Mouse (Mus musculus) ES-E14 (cell line): ENCODE measurements around the gene Tmem237. TPM values are rescaled to one million over a fixed set of nuclear protein-coding genes. Genes with fewer than 3 reads are reported as not detected.

Source experiments
- DNase-seq: peaks from one replicate; pipeline ENCODE4 v3.0.0-alpha.2; 2013; ENCODE audit warnings: low read depth, low spot score
- H3K27ac ChIP-seq: 2 replicates; pipeline ENCODE4 v1.5.1; 2012; ENCODE audit warnings: low read depth, mild to moderate bottlenecking, low read length, moderate library complexity, mixed read lengths; ENCODE audit not compliant: poor library complexity, insufficient read depth, severe bottlenecking
- H3K36me3 ChIP-seq: 2 replicates; pipeline ENCODE4 v1.6.1; 2012; ENCODE audit warnings: mild to moderate bottlenecking, low read length, moderate library complexity, mixed read lengths; ENCODE audit not compliant: control insufficient read depth, poor library complexity, insufficient read depth, severe bottlenecking
- H3K4me1 ChIP-seq, 2 experiments: fragments of 150-350 bp in 1 of 2; sonication (generic) in 1 of 2; 2 replicates each; pipeline ENCODE4 v1.6.1; 2012; ENCODE audit warnings: low read length in 2 of 2, mild to moderate bottlenecking in 1 of 2, mixed read lengths in 1 of 2; ENCODE audit not compliant: control insufficient read depth in 2 of 2, insufficient read depth in 2 of 2, poor library complexity in 1 of 2
- H3K4me3 ChIP-seq, 2 experiments: fragments of 150-350 bp in 1 of 2; sonication (generic) in 1 of 2; 2 replicates each; pipeline ENCODE4 v1.5.1; 2012; ENCODE audit warnings: low read length in 2 of 2, low read depth in 1 of 2, mild to moderate bottlenecking in 1 of 2, mixed read lengths in 1 of 2; ENCODE audit not compliant: insufficient read depth in 1 of 2, poor library complexity in 1 of 2, severe bottlenecking in 1 of 2
- H3K9ac ChIP-seq: 2 replicates; pipeline ENCODE4 v1.6.1; 2012; ENCODE audit warnings: low read depth, mild to moderate bottlenecking, low read length, mixed read lengths; ENCODE audit not compliant: poor library complexity, insufficient read depth, severe bottlenecking
- H3K9me3 ChIP-seq: fragments of 150-350 bp; sonication (generic); 2 replicates; pipeline ENCODE4 v1.6.1; 2012; ENCODE audit warnings: low read depth, mild to moderate bottlenecking, low read length; ENCODE audit not compliant: control insufficient read depth, insufficient read depth
- CHD2 ChIP-seq: IDR thresholded peaks from 2 replicates; pipeline ENCODE4 v1.6.1; 2014; ENCODE audit warnings: mild to moderate bottlenecking, low read depth, low read length, inconsistent platforms
- HCFC1 ChIP-seq: IDR thresholded peaks from 2 replicates; pipeline ENCODE4 v1.6.1; 2012; ENCODE audit warnings: low read length, inconsistent platforms, borderline replicate concordance; ENCODE audit not compliant: insufficient read depth
- MAFK ChIP-seq: IDR thresholded peaks from 2 replicates; pipeline ENCODE4 v1.6.1; 2014; ENCODE audit warnings: mild to moderate bottlenecking, low read depth, low read length, inconsistent platforms; ENCODE audit not compliant: insufficient read depth
- ZC3H11A ChIP-seq: IDR thresholded peaks from 2 replicates; pipeline ENCODE4 v1.6.1; 2012; ENCODE audit warnings: low read depth, mild to moderate bottlenecking, inconsistent platforms, low read length, borderline replicate concordance
- ZNF384 ChIP-seq: IDR thresholded peaks from 2 replicates; pipeline ENCODE4 v1.6.1; 2012; ENCODE audit warnings: low read depth, low read length, inconsistent platforms
- in situ Hi-C, 2 experiments: fragments of 600-800 bp; cut with MboI; formaldehyde crosslinking; loops; one replicate each; pipeline ENCODE4 v1.15.1; 2025; ENCODE audit warnings: low sequenced_read_pairs in 2 of 2, inconsistent platforms in 1 of 2; ENCODE audit not compliant: unreplicated experiment in 2 of 2
- total RNA-seq: library from RNA; depleted of rRNA; stranded (reverse); fragments of 300-350 nt; gene quantifications from 2 replicates; pipeline ENCODE4 v1.2.3, GENCODE M21; 2012

The Tmem237 gene
- total RNA-seq, 1 experiment = 23.4 TPM

GRCm38 (mm10) chr1:59152346-59152745 is 32.1 kb upstream of the Tmem237 start:
- no peaks in the 10 kb centered on the region for H3K36me3 ChIP-seq
- in situ Hi-C loops = no loop called here

GRCm38 (mm10) chr1:59150542-59150941 is 30.3 kb upstream of the Tmem237 start:
- Histone ChIP-seq H3K36me3 (no peaks in the 10 kb centered on the region), H3K9me3 (no peaks in the 10 kb centered on the region; the same call in 1 of the 2 replicates), H3K9ac (no peak overlapping the region), H3K4me3 (no peak overlapping the region), H3K27ac (no peak overlapping the region), H3K4me1 (no peaks in the 10 kb centered on the region)
- no peak for TF ChIP-seq HCFC1
- no peak for TF ChIP-seq ZC3H11A
- TF ChIP-seq CHD2 = no peak
- no peak for TF ChIP-seq ZNF384
- TF ChIP-seq MAFK = no peak
- in situ Hi-C loops = no loop called here
- DNase-seq = no peak

More at GRCm38 (mm10) chr1:59152346-59152745, 32.1 kb upstream of the Tmem237 start:
- Histone ChIP-seq H3K27ac (no peak overlapping the region), H3K9me3 (no peaks in the 10 kb centered on the region; the same call in 1 of the 2 replicates), H3K4me1 (no peaks in the 10 kb centered on the region), H3K4me3 (no peak overlapping the region), H3K9ac (no peak overlapping the region)
- no peak for DNase-seq
- TF ChIP-seq CHD2 (no peak), ZNF384 (no peak), ZC3H11A (no peak)

GRCm38 (mm10) chr1:59144543-59144942 is 24.3 kb upstream of the Tmem237 start:
- H3K27ac ChIP-seq = no peak overlapping the region
- TF ChIP-seq MAFK (no peak), HCFC1 (no peak), ZNF384 (no peak), CHD2 (no peak), ZC3H11A (no peak)
- no peak overlapping the region for H3K9ac ChIP-seq
- H3K36me3 ChIP-seq = no peaks in the 10 kb centered on the region
- in situ Hi-C loops = no loop called here
- H3K4me1 ChIP-seq = no peaks in the 10 kb centered on the region
- no peak overlapping the region for H3K4me3 ChIP-seq
- no peaks in the 10 kb centered on the region for H3K9me3 ChIP-seq
- DNase-seq = peak; percentile 42

GRCm38 (mm10) chr1:59142809-59143208 is 22.6 kb upstream of the Tmem237 start:
- Histone ChIP-seq H3K9ac (no peak overlapping the region), H3K4me3 (no peak overlapping the region), H3K4me1 (no peaks in the 10 kb centered on the region), H3K27ac (no peak overlapping the region), H3K9me3 (no peaks in the 10 kb centered on the region), H3K36me3 (no peaks in the 10 kb centered on the region)
- in situ Hi-C loops = no loop called here
- peak; percentile 45 for DNase-seq
- peak; percentile 54; the same call in 1 of the 2 replicates for TF ChIP-seq ZC3H11A
- no peak for TF ChIP-seq CHD2
- no peak for TF ChIP-seq ZNF384
- no peak for TF ChIP-seq HCFC1

- in situ Hi-C loops = no loop called here
- H3K36me3 ChIP-seq = no peaks in the 10 kb centered on the region
- no peak for DNase-seq
- no peaks in the 10 kb centered on the region for H3K9me3 ChIP-seq
- no peaks in the 10 kb centered on the region for H3K4me1 ChIP-seq
- H3K9ac ChIP-seq = no peak overlapping the region
- H3K4me3 ChIP-seq = no peak overlapping the region
- no peak for TF ChIP-seq MAFK
- TF ChIP-seq ZC3H11A = no peak
- TF ChIP-seq ZNF384 = no peak
- TF ChIP-seq HCFC1 = no peak
- TF ChIP-seq CHD2 = no peak
- no peak overlapping the region for H3K27ac ChIP-seq
Measured at GRCm38 (mm10) chr1:59134419-59134818, 14.2 kb upstream of the Tmem237 start.
